Mouse (Mus musculus): ENCODE results near the gene Timm8b.

DNA sequence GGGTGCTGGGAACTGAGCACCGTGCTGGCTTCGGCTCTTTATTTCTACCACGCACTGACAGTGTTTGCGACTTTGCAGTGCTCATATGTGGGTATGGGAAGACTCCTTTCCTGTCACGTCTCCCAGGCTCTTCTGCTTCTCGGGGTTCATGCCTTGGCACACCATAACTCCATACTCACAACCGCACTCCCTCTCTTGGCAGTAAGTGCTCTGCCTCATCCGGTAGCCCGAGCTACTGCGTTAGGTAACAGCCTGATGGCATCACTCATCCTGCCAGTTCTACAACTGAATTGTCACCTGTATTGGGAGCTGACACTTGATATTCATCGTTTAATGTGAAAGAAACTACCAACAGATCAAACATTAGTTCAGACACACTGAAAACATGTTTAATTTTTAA lies 30.6 kb downstream of the Timm8b start:
- no peak for TF ChIP-seq FLI1 (IDR thresholded peaks at IDR 0.05; ENCODE audit: low read length)
- TF ChIP-seq GATA1 (IDR thresholded peaks at IDR 0.05; ENCODE audit: borderline replicate concordance, low read length), result no peak

Measured in megakaryocyte, embryonic 14.5 days (primary cell).